Comparison of ENCODE assay signal across 24 mouse cellular contexts in genomic region chrX:72386758-72387157, GRCm38 (mm10). TPM values are rescaled to one million over a fixed set of nuclear protein-coding genes. Genes with fewer than 3 reads are reported as not detected.
DNase-seq lines count a peak whose midpoint lies in the region; TF ChIP-seq lines count a peak whose summit lies in the region.
"Had no signal": no experiment of that assay in that cellular context is flagged by ENCODE, and none has a peak within 500 bp of the region (broad histone marks: within the 10 kb centered on the region; RNA-seq: fewer than 3 reads in every experiment).

Gene Magea10, minus strand, starts transcription at chrX:72386858.

- H3K27me3 ChIP-seq in testis, adult 2 months (ENCODE audit: control insufficient read depth, insufficient read depth, low read length): no peaks in the 10 kb centered on the region
- H3K27me3 ChIP-seq: CH12.LX had no signal

- H3K4me1 ChIP-seq in testis, adult 2 months (ENCODE audit: control insufficient read depth, insufficient read depth, low read length): no peaks in the 10 kb centered on the region

- H3K36me3 ChIP-seq in testis, adult 2 months (ENCODE audit: control insufficient read depth, insufficient read depth, low read length): no peaks in the 10 kb centered on the region
- H3K36me3 ChIP-seq: G1E had no signal

- no peak for DNase-seq in testis, postnatal 10 days (ENCODE audit: low spot score)
- DNase-seq in R1 (ENCODE audit: low read depth, low spot score): peak; percentile 1
- peak; percentile 15 for DNase-seq in testis, postnatal 14 days (ENCODE audit: low spot score)
- no peak for DNase-seq in right cerebral cortex, adult 2 months (ENCODE audit: low spot score in 2 of 2)
- DNase-seq in neural tube, embryonic 10.5 days (ENCODE audit: extremely low spot score, low spot score): no peak
- DNase-seq: adrenal gland, adult 2 months; adrenal gland, adult 8-10 months; adrenal gland, postnatal 10 days; adrenal gland, postnatal 14 days; adrenal gland, postnatal 25 days; adrenal gland, postnatal 36 days; B cell, adult 2 months; cerebellum, adult 11 months; cerebellum, adult 11-12 months; cerebellum, adult 18-20 months; cerebellum, adult 2 months had no signal

- no peak within 1 kb of the TSS for H3K27ac ChIP-seq in testis, adult 2 months (ENCODE audit: control insufficient read depth, insufficient read depth, low read depth, low read length)

- no peak for TF ChIP-seq CTCF in testis, adult 2 months (IDR thresholded peaks at IDR 0.05; ENCODE audit: control insufficient read depth, insufficient read depth, insufficient replicate concordance, low read depth, low read length)

- TF ChIP-seq POLR2A in testis, adult 2 months (IDR thresholded peaks at IDR 0.05; ENCODE audit: control insufficient read depth, low read depth, low read length): no peak

- H3K4me3 ChIP-seq in testis, adult 2 months (ENCODE audit: control insufficient read depth, low read depth, low read length): peak within 1 kb of the TSS; percentile 49

RNA-seq across cellular contexts. Expression of gene Magea10, which starts in this region (rescaled TPM):
- polyA plus RNA-seq in testis, adult 2 months (2012; rRNA removed): 1.1 and 1.5 TPM in 2 replicates
- polyA plus RNA-seq: activated CD4-positive, CD25-positive, alpha-beta regulatory T cell, adult 4 months; adrenal gland, adult 2 months; brain, embryonic 14.5 days; C2C12; CD4-positive, CD25-positive, alpha-beta regulatory T cell, adult 4 months; cerebellum, adult 2 months; G1E; Patski had no signal

Comparison
In these comparisons a context has a peak if more than half of its experiments do, and no peak if none do; other contexts are left out.
1. DNase-seq: peak in R1 (single experiment) and testis, postnatal 14 days (single experiment); none in testis, postnatal 10 days (single experiment), right cerebral cortex, adult 2 months (0 of 2) and neural tube, embryonic 10.5 days (single experiment).